In the genomic region with DNA sequence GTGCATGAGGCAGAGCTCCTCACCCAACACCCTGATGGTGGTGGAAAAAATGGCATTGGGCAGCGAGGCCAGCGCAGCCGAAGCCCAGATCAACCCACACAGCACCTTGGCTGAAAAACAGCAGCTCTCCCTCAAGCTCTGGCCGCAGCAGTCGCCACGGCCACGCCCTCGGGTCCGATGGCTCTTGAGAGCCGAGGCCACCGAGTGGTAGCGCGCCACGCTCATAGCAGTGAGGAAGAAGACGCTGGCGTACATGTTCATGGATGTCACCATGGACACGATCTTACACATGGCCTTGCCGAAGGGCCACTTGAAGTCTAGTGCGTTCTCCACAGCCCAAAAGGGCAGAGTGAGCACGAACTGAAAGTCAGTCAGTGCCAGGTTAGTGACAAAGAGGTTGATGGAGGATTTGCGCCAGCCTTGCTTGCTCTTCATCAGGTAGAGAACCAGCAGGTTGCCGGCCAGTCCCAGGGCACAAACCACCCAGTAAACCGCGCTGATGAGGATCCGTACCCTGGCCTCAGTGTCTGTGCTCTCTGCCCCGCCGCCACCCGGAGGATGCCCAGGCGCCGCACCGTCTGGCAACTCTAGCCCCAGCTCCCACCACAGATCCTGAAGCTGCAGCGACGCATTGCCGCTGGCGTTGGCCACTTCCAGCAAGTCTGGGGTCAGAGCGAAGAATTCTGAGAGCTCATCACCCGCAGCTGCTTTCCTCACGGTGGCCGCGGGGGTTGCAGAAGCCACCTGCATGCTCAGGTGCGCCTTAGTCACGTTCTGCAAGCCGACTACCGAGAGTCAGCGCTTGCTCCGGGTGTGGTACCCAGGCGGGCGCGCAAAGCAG, we compare ENCODE assay signal across 7 mouse cellular contexts. TPM values are rescaled to one million over a fixed set of nuclear protein-coding genes. Genes with fewer than 3 reads are reported as not detected.
DNase-seq lines count a peak whose midpoint lies in the region; ATAC-seq and TF ChIP-seq lines count a peak whose summit lies in the region.

No protein-coding gene starts in this region.

- no peak overlapping the region for H3K27ac ChIP-seq in left cerebral cortex, adult 2 months
- no peak overlapping the region for H3K27ac ChIP-seq in embryonic facial prominence, embryonic 11.5 days (replicated peaks; ENCODE audit: low read depth, low read length)
- H3K27ac ChIP-seq in liver, embryonic 14.5 days = no peak overlapping the region
- H3K27ac ChIP-seq in stomach, embryonic 14.5 days (ENCODE audit: low read length) = no peak overlapping the region

- H3K4me2 ChIP-seq in embryonic facial prominence, embryonic 11.5 days (ENCODE audit: low read depth, low read length) = peak overlapping the region; percentile 65
- peak overlapping the region; percentile 37 for H3K4me2 ChIP-seq in liver, embryonic 14.5 days (ENCODE audit: low read depth)
- H3K4me2 ChIP-seq in stomach, embryonic 14.5 days (replicated peaks; ENCODE audit: low read depth, low read length) = peak overlapping the region; percentile 55

- peaks cover 12% of the 10 kb centered on the region for H3K4me1 ChIP-seq in embryonic facial prominence, embryonic 11.5 days (ENCODE audit: control insufficient read depth, insufficient read depth, low read length)
- no peaks in the 10 kb centered on the region for H3K4me1 ChIP-seq in liver, embryonic 14.5 days (replicated peaks; ENCODE audit: control insufficient read depth in 2 of 2, insufficient read depth in 2 of 2, low read length in 1 of 2)
- H3K4me1 ChIP-seq in stomach, embryonic 14.5 days (ENCODE audit: control insufficient read depth, insufficient read depth, low read length) = peaks cover 15% of the 10 kb centered on the region; the same call in 1 of the 2 replicates

- H3K9me3 ChIP-seq in embryonic facial prominence, embryonic 11.5 days (replicated peaks; ENCODE audit: control insufficient read depth, low read length) = no peaks in the 10 kb centered on the region
- H3K9me3 ChIP-seq in liver, embryonic 14.5 days (ENCODE audit: control insufficient read depth, low read length) = no peaks in the 10 kb centered on the region
- no peaks in the 10 kb centered on the region for H3K9me3 ChIP-seq in stomach, embryonic 14.5 days (ENCODE audit: control insufficient read depth, low read depth, low read length)

- ATAC-seq in embryonic facial prominence, embryonic 11.5 days (replicated peaks; ENCODE audit: insufficient number of reproducible peaks, low FRiP score, low TSS enrichment, low read depth) = no peak
- ATAC-seq in liver, embryonic 14.5 days (ENCODE audit: insufficient read depth) = no peak
- no peak for ATAC-seq in stomach, embryonic 14.5 days (ENCODE audit: insufficient number of reproducible peaks, insufficient read depth, low FRiP score, low read depth)
- no peak for ATAC-seq in cerebellum, adult (ENCODE audit: insufficient number of reproducible peaks, low FRiP score, low TSS enrichment)

- H3K9ac ChIP-seq in embryonic facial prominence, embryonic 11.5 days (replicated peaks; ENCODE audit: low read length) = peak overlapping the region; percentile 7; the same call in 1 of the 2 replicates
- H3K9ac ChIP-seq in liver, embryonic 14.5 days (replicated peaks) = no peak overlapping the region
- no peak overlapping the region for H3K9ac ChIP-seq in stomach, embryonic 14.5 days (replicated peaks; ENCODE audit: low read depth, low read length)

- TF ChIP-seq EP300 in liver, embryonic 14.5 days (IDR thresholded peaks at IDR 0.05; ENCODE audit: low read depth) = no peak

- intact Hi-C loops in left cerebral cortex, adult 2 months (cut with DNase I) = loop anchor here (5.0 kb wide), 1 partner anchor 361 kb away; the partner anchor contains the start of gene Tars
- intact Hi-C loops in heart, postnatal 14 days (cut with DNase I) = loop anchor here (5.0 to 10.0 kb wide), 2 partner anchors 114 to 218 kb away; no protein-coding TSS in a partner anchor

- peaks cover 37% of the 10 kb centered on the region for H3K27me3 ChIP-seq in embryonic facial prominence, embryonic 11.5 days (ENCODE audit: control insufficient read depth, insufficient read depth, low read length)
- peaks cover 30% of the 10 kb centered on the region for H3K27me3 ChIP-seq in liver, embryonic 14.5 days (ENCODE audit: control insufficient read depth, insufficient read depth, low read length)
- H3K27me3 ChIP-seq in stomach, embryonic 14.5 days (ENCODE audit: control insufficient read depth, insufficient read depth, low read length) = peaks cover 37% of the 10 kb centered on the region

- peak in 1 of 2 experiments; percentile 14 for DNase-seq in left cerebral cortex, adult 2 months (ENCODE audit: extremely low spot score in 1 of 2, low spot score in 2 of 2)
- DNase-seq in left cerebral cortex, adult 9 months (ENCODE audit: low spot score in 2 of 2) = no peak
- peak; percentile 19 for DNase-seq in embryonic facial prominence, embryonic 11.5 days (ENCODE audit: low spot score)
- peak; percentile 17 to 20 for DNase-seq in heart, postnatal 14 days
- no peak for DNase-seq in liver, embryonic 14.5 days (ENCODE audit: low read depth in 3 of 3, low spot score in 3 of 3)

- 4% methylated on average over 49 of the region's 49 CpGs for WGBS in embryonic facial prominence, embryonic 11.5 days
- WGBS in liver, embryonic 14.5 days (ENCODE audit: insufficient replicate concordance) = 6% methylated on average over 49 of the region's 49 CpGs
- 2% methylated on average over 49 of the region's 49 CpGs for WGBS in stomach, embryonic 14.5 days

- no peak for TF ChIP-seq CTCF in left cerebral cortex, adult 2 months (IDR thresholded peaks at IDR 0.05)
- TF ChIP-seq CTCF in liver, embryonic 14.5 days (IDR thresholded peaks at IDR 0.05; ENCODE audit: low read depth) = no peak

- H3K36me3 ChIP-seq in embryonic facial prominence, embryonic 11.5 days (replicated peaks; ENCODE audit: control insufficient read depth, insufficient read depth, low read depth, low read length) = no peaks in the 10 kb centered on the region
- no peaks in the 10 kb centered on the region for H3K36me3 ChIP-seq in liver, embryonic 14.5 days (replicated peaks; ENCODE audit: control insufficient read depth, insufficient read depth, low read depth)
- H3K36me3 ChIP-seq in stomach, embryonic 14.5 days (ENCODE audit: control insufficient read depth, insufficient read depth, low read length) = no peaks in the 10 kb centered on the region

- H3K4me3 ChIP-seq in left cerebral cortex, adult 2 months = peak overlapping the region; percentile 39
- peak overlapping the region; percentile 27 for H3K4me3 ChIP-seq in embryonic facial prominence, embryonic 11.5 days (ENCODE audit: low read depth, low read length)
- peak overlapping the region; percentile 30 to 36 for H3K4me3 ChIP-seq in liver, embryonic 14.5 days (ENCODE audit: insufficient read depth in 1 of 2, low read depth in 2 of 2, low read length in 2 of 2)
- H3K4me3 ChIP-seq in stomach, embryonic 14.5 days (ENCODE audit: low read depth, low read length) = peak overlapping the region; percentile 28

RNA-seq across cellular contexts. Expression of gene Rxfp3, which starts 1.0 kb away (rescaled TPM):
- total RNA-seq in left cerebral cortex, adult 2 months (2021) = 1 to 10 TPM; 3.1 to 3.8 TPM
- 1.3 and 1.7 TPM in 2 replicates for polyA plus RNA-seq in embryonic facial prominence, embryonic 11.5 days (2014; fragmentation: Nextera tagmentation; extraction: Ambion mirVana)
- total RNA-seq in heart, postnatal 14 days (2021) = under 1 TPM; 0.05 to 0.07 TPM
- polyA plus RNA-seq in liver, embryonic 14.5 days (2012; rRNA removed) = not detected in 2 replicates
- polyA plus RNA-seq in liver, embryonic 14.5 days (2014; fragmentation: Nextera tagmentation; extraction: Ambion mirVana) = not detected in 2 replicates
- polyA plus RNA-seq in stomach, embryonic 14.5 days (2014; fragmentation: Nextera tagmentation; extraction: Ambion mirVana) = 0.10 and 0.13 TPM in 2 replicates

RNA-seq across cellular contexts. Expression of gene Adamts12, which starts 27.8 kb away (rescaled TPM):
- total RNA-seq in left cerebral cortex, adult 2 months (2021) = under 1 TPM; 0.48 to 0.58 TPM
- polyA plus RNA-seq in embryonic facial prominence, embryonic 11.5 days (2014; fragmentation: Nextera tagmentation; extraction: Ambion mirVana) = 1.7 and 2.0 TPM in 2 replicates
- total RNA-seq in heart, postnatal 14 days (2021) = 10 to 100 TPM; 17.4 to 17.9 TPM
- 0.28 and 0.47 TPM in 2 replicates for polyA plus RNA-seq in liver, embryonic 14.5 days (2012; rRNA removed)
- 0.23 and 0.54 TPM in 2 replicates for polyA plus RNA-seq in liver, embryonic 14.5 days (2014; fragmentation: Nextera tagmentation; extraction: Ambion mirVana)
- 5.1 and 5.5 TPM in 2 replicates for polyA plus RNA-seq in stomach, embryonic 14.5 days (2014; fragmentation: Nextera tagmentation; extraction: Ambion mirVana)

RNA-seq across cellular contexts. Expression of gene Slc45a2, which starts 36.2 kb away (rescaled TPM):
- under 1 TPM in 1 of 2 experiments, not detected in 1; 0.19 TPM for total RNA-seq in left cerebral cortex, adult 2 months (2021)
- 0.46 and 1.6 TPM in 2 replicates for polyA plus RNA-seq in embryonic facial prominence, embryonic 11.5 days (2014; fragmentation: Nextera tagmentation; extraction: Ambion mirVana)
- not detected for total RNA-seq in heart, postnatal 14 days (2021)
- polyA plus RNA-seq in liver, embryonic 14.5 days (2012; rRNA removed) = 0.01 TPM in 2 replicates
- polyA plus RNA-seq in liver, embryonic 14.5 days (2014; fragmentation: Nextera tagmentation; extraction: Ambion mirVana) = 0.16 TPM in 1 of 2 replicates, not detected in the other
- not detected in 2 replicates for polyA plus RNA-seq in stomach, embryonic 14.5 days (2014; fragmentation: Nextera tagmentation; extraction: Ambion mirVana)

RNA-seq across cellular contexts. Expression of gene Amacr, which starts 55.2 kb away (rescaled TPM):
- total RNA-seq in left cerebral cortex, adult 2 months (2021) = 10 to 100 TPM; 11.2 to 11.9 TPM
- 15.5 and 18.2 TPM in 2 replicates for polyA plus RNA-seq in embryonic facial prominence, embryonic 11.5 days (2014; fragmentation: Nextera tagmentation; extraction: Ambion mirVana)
- 10 to 100 TPM; 23.4 to 26.2 TPM for total RNA-seq in heart, postnatal 14 days (2021)
- 8.5 and 10.9 TPM in 2 replicates for polyA plus RNA-seq in liver, embryonic 14.5 days (2012; rRNA removed)
- 19.3 and 20.3 TPM in 2 replicates for polyA plus RNA-seq in liver, embryonic 14.5 days (2014; fragmentation: Nextera tagmentation; extraction: Ambion mirVana)
- polyA plus RNA-seq in stomach, embryonic 14.5 days (2014; fragmentation: Nextera tagmentation; extraction: Ambion mirVana) = 16.4 and 19.0 TPM in 2 replicates

Comparison
In these comparisons a context has a peak if more than half of its experiments do, and no peak if none do; other contexts are left out.
1. DNase-seq: peak in embryonic facial prominence, embryonic 11.5 days (single experiment) and heart, postnatal 14 days (2 of 2); none in left cerebral cortex, adult 9 months (0 of 2) and liver, embryonic 14.5 days (0 of 3).
2. Peak in every context shown above with its lines, with median percentiles within 50 percentile points of each other: H3K4me3 ChIP-seq and H3K4me2 ChIP-seq.